Mouse (Mus musculus): Measurements from ENCODE around the gene Gpr157.

The Gpr157 gene

GRCm38 (mm10) chr4:150105671-150106070, 18.5 kb downstream of the Gpr157 start:
- no peak for DNase-seq (ENCODE audit: inconsistent age in 2 of 2, low spot score in 1 of 2)

- DNase-seq (ENCODE audit: inconsistent age in 2 of 2, low spot score in 1 of 2): no peak
Measured at GRCm38 (mm10) chr4:150106637-150107036, 19.5 kb downstream of the Gpr157 start.

DNA sequence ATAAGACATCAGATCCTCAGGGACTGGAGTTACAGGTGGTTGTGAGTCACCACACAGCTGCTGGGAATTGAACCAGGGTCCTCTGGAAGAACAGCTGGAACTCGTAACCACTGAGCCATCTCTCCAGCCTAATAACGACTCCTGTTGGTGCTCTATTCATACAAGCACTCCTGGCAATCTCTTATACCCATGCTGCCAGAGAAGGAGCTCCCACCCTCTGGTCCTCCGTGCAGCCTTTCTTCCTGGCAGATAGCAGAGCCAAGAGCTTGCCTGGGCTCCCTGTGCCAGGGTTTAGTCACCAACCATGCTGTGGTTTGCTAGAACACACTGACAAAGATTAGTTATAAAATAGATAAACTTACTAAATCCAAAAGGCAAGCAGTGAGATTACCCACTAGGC, 22.5 kb downstream of the Gpr157 start:
- DNase-seq (ENCODE audit: inconsistent age in 2 of 2, low spot score in 1 of 2): no peak

DNA sequence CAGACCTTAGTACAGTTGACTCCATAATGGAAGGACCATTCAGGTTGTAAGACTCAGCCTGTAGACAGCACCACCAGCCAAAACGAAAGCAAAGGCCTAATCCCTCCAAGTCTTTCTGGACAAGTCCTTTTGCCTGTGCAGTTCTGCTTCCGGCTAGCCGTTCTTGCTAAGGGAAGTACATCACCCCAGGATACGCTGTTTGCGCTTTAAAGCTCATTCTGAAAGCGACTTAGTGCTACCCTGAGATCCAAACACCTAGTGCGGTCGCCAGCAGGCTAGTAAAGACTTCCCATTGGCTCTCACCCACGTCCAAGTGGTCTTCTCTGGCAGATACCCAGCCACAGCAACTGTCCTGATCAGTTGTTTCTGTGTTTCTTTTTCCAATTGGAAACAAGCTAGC, 23.2 kb downstream of the Gpr157 start:
- DNase-seq (ENCODE audit: inconsistent age in 2 of 2, low spot score in 1 of 2): no peak

GRCm38 (mm10) chr4:150112867-150113266, 25.7 kb downstream of the Gpr157 start:
- DNase-seq (ENCODE audit: inconsistent age in 2 of 2, low spot score in 1 of 2): peak; percentile 45 to 82

DNA sequence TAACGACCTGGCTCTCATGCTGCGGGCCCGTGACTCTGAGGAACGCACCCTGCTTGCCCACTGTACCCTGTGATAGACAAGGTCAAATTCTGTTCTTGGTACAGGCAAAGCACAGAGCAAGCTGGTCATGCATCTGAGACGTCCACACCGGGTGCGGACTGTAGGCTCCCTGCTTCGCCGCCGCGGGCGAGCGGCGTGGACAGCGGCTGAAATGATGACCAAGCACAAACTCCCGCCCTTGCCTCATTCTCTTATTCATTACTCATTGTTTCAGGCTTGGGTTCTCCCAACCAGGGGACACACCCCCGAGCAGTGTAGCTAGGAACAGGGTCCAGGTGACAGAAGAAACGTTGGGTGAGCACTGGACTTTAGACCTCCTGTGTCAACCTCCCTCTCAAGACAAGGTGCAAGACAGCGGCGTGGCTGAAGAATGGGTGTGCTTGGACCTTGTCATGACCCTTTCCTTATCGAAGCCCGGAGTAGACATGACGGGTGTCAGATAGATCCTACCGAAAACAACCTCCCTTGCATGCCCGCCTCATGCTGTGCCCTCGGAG, 27.4 kb downstream of the Gpr157 start:
- DNase-seq (ENCODE audit: inconsistent age in 2 of 2, low spot score in 1 of 2): no peak

GRCm38 (mm10) chr4:150117311-150117710, 30.1 kb downstream of the Gpr157 start:
- DNase-seq (ENCODE audit: inconsistent age in 2 of 2, low spot score in 1 of 2): no peak

- DNase-seq (ENCODE audit: inconsistent age in 2 of 2, low spot score in 1 of 2): no peak
Measured at GRCm38 (mm10) chr4:150118163-150118562, 31.0 kb downstream of the Gpr157 start.

GRCm38 (mm10) chr4:150119055-150119454, 31.9 kb downstream of the Gpr157 start, which contains the start of gene Slc2a5:
Slc2a5 (plus strand) TSS chr4:150119283.
- DNase-seq (ENCODE audit: inconsistent age in 2 of 2, low spot score in 1 of 2): no peak

DNA sequence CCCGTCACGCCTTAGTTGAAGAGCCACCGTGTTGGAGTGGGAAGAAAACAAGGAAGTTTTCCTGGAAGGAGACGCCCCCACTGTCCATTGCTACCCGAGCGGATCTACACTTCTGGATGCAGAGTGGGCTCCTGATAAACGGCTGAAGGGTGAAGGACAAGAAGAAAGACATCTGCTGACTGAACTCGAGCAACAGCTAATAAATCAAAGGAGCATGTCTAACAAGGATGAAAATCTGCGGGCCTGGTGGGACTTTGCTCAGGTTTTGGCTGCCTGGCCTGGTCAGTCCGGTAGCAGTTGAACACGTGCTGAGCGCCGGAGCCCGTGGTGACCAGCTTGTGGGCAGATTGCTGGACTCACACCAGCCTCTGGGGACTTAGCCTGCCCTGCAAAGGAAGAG, 32.5 kb downstream of the Gpr157 start:
- peak in 1 of 2 experiments; percentile 61 for DNase-seq (ENCODE audit: inconsistent age in 2 of 2, low spot score in 1 of 2)

- DNase-seq (ENCODE audit: inconsistent age in 2 of 2, low spot score in 1 of 2): peak in 1 of 2 experiments; percentile 41
Measured at GRCm38 (mm10) chr4:150120173-150120833, 33.1 kb downstream of the Gpr157 start.

DNA sequence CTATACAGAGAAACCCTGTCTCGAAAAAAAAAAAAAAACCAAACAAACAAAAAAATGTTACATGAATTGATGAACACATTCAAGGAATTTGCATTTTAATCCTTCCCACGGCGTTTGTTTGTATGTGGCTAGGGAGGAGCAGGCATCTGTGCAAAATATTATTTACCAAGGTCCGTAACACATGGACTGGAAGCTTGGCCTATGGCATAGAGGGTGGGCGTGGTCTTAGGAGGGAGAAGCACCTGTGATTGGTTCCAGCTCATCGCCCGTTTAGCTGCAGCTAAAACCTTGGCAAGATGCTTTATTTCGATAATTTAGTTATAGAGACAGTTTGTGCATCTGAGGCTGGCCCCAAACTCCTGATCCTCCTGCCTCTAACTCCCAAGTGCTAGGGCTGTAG, 34.3 kb downstream of the Gpr157 start:
- no peak for DNase-seq (ENCODE audit: inconsistent age in 2 of 2, low spot score in 1 of 2)

GRCm38 (mm10) chr4:150122476-150122875, 35.3 kb downstream of the Gpr157 start:
- no peak for DNase-seq (ENCODE audit: inconsistent age in 2 of 2, low spot score in 1 of 2)

DNA sequence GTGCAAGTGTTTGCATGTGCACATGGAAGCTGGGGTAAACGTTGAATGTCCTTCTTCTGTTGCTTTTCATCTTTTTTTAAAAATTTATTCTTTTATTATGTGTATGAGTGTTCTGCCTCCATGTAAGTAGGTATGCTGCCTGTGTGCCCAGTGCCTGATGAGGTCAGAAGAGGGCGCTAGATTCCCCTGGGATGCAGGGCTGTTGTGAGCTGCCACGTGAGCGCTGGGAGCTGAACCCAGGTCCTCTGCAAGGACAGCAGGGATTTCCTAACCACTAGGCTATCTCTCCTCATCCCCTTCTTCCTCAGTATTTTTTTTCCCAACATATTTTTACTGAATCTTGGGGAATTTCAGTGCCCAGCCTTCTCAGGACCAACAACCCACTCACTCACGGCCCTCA, 39.2 kb downstream of the Gpr157 start:
- no peak for DNase-seq (ENCODE audit: inconsistent age in 2 of 2, low spot score in 1 of 2)

- DNase-seq (ENCODE audit: inconsistent age in 2 of 2, low spot score in 1 of 2): no peak
Measured at GRCm38 (mm10) chr4:150127894-150128293, 40.7 kb downstream of the Gpr157 start.

DNA sequence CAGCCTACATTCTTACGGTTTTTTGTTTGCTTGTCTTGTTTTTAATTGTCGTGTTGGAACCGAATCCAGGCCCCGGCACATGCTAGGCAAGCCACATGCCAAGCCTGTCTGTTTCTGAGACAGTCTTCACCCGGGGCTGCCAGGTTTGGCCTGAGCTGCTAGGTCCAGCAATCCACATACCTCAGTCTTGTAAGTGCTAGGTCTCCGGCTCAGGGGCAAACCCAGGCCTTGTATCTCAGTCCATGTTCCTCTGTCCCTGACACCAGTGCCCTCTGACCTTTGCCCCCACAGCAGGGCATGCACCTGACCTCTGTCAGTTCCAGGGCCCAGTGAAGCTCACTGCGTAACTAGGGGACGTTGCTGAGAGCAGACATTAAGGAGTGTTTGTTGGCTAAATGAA, 41.4 kb downstream of the Gpr157 start:
- no peak for DNase-seq (ENCODE audit: inconsistent age in 2 of 2, low spot score in 1 of 2)

DNA sequence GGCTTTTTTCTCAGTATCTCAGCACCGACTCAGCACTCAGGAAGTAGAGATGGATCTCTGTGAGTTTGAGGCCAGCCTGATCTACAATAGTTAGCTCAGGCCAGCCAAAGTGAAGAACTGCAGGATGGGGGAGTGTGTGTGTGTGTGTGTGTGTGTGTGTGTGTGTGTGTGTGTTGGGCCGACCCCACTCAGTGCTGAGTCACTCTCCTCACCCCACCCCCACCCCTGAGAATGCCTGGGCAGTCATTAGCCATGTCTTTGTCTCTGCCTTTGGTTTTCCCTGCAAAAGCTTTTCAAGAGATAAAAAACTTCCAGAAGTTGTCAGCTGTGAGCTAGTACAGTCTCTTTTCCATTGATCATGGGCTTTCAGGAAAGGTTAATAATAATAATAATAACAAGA, 43.5 kb downstream of the Gpr157 start:
- DNase-seq (ENCODE audit: inconsistent age in 2 of 2, low spot score in 1 of 2): no peak

DNA sequence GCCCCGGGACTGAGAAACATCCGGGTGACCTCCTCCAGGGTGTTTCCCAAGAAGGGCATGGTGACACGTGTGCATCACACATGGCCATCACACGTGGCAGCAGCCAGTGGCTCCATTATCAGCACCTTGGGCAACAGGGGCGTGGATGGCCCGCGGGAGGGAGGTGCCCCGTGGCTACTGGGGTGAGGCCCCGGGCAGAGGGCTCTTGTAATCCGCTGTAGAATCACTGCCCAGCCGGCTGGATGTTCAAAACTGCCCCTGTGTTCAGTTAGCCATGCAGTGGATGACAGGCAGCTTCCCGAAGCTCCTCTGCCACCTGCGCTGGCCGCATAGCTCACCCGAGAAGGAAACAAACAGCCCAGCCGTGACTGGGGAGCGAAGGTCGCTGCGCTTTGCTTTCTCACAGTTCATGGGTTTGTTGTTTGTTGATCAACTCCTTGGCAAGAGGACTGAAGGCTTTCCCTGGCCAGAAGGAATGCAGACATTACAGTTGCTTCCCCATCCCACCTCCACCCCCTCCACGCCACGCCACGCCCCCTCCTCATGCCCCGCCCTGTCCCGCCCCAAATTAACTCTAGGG, 45.6 kb downstream of the Gpr157 start:
- peak; percentile 26 to 77 for DNase-seq (ENCODE audit: inconsistent age in 2 of 2, low spot score in 1 of 2)

DNA sequence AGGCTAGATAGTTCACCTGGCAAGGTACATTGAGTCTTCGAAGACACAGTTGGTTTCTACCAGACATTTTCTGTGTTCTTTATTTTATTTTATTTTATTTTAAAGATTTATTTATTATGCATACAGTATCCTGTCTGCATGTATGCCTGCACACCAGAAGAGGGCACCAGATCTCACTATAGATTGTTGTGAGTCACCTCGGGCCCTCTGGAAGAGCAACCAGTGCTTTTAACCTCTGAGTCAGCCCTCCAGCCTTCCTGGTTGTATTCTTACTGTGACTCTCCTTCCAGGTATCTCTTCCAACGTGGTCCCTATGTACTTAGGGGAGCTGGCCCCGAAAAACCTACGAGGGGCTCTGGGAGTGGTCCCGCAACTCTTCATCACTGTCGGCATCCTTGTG, 48.1 kb downstream of the Gpr157 start:
- no peak for DNase-seq (ENCODE audit: inconsistent age in 2 of 2, low spot score in 1 of 2)

- peak; percentile 71 to 91 for DNase-seq (ENCODE audit: inconsistent age in 2 of 2, low spot score in 1 of 2)
Measured at GRCm38 (mm10) chr4:150136693-150137092, 49.5 kb downstream of the Gpr157 start.

DNA sequence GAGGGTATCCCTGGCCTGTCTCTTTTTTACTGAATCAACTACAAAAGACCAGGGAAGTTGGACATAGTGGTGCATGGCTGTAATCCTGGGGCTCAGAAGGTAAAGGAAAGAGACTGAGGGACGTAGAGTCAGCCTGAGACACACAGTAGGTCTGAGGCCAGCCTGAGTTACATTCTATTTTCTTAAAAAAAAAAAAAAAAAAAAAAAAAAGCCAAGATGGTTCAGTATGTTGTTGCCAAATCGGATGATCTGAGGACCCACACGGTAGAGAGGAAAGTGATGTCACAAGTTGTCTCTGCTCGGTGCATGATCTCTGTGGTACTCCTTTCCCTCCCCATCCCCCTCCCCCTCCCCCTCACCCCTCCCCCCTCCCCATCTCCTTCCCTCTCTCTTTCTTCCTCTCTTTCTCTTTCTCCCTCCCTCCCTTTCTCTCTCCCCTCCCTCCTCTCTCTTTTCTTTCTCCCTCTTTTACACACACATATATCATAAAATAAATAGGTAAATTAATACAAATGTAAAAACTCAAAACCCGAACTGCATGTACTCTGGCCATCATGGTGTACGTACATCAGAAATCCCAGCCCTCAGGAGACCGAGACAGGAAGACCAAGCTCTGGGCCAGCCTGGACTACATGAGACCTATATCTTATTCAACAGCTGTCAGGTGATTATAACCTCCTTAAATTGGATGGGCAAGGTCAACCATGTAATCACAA, 50.4 kb downstream of the Gpr157 start:
- DNase-seq (ENCODE audit: inconsistent age in 2 of 2, low spot score in 1 of 2): no peak

- DNase-seq (ENCODE audit: inconsistent age in 2 of 2, low spot score in 1 of 2): peak; percentile 91 to 96
Measured at GRCm38 (mm10) chr4:150138084-150138543, 50.9 kb downstream of the Gpr157 start.
